Mouse (Mus musculus) CH12.LX (cell line): ENCODE measurements around the gene Sipa1l2.

Source experiments
- EP300 ChIP-seq: IDR thresholded peaks from 2 replicates; pipeline ENCODE4 v1.6.1; 2011; ENCODE audit warnings: low read length, improper control_type of control experiment
- HCFC1 ChIP-seq: IDR thresholded peaks from 2 replicates; pipeline ENCODE4 v1.6.1; 2012; ENCODE audit warnings: low read depth, mild to moderate bottlenecking, inconsistent platforms, low read length, improper control_type of control experiment
- MEF2A ChIP-seq: IDR thresholded peaks from 2 replicates; pipeline ENCODE4 v1.6.1; 2014; ENCODE audit warnings: low read depth, mild to moderate bottlenecking, inconsistent platforms, low read length, improper control_type of control experiment, borderline replicate concordance
- POLR2A ChIP-seq: IDR thresholded peaks from 2 replicates; pipeline ENCODE4 v1.6.1; 2011; ENCODE audit warnings: low read depth, mild to moderate bottlenecking, improper control_type of control experiment, low read length

DNA sequence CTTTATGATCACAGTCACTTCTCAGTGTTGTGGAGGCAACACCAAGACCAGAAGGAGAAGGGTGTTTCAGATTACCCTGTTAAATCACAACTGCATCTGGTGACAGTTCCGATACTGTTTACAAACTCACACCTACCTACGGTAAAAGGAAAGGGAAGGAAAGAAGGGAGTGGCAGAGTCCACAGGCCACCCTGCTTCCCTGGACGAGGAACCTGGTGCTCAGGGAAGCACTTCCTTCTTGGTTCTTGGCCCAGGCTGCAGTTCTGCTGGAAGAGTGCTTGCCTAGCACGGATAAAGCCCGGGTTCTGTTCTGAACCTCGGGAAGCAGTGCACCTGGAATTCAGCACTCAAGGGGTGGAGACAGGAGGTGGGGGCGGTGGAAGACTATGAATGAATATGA is 48.5 kb downstream of the Sipa1l2 start:
- no peak for TF ChIP-seq POLR2A
- TF ChIP-seq MEF2A = no peak
- TF ChIP-seq HCFC1 = no peak
- no peak for TF ChIP-seq EP300
